Mouse (Mus musculus): Measurements from ENCODE around the gene Rab30. TPM values are rescaled to one million over a fixed set of nuclear protein-coding genes. Genes with fewer than 3 reads are reported as not detected.

The Rab30 gene
- total RNA-seq, 2 experiments from 2014 or later, result 14.8 to 17.7 TPM

- no peak for DNase-seq (ENCODE audit: low spot score)
- intact Hi-C loops (cut with DNase I), result no loop called here
Measured at GRCm38 (mm10) chr7:92782511-92782910, 41.1 kb downstream of the Rab30 start.

GRCm38 (mm10) chr7:92783166-92783806 lies 41.9 kb downstream of the Rab30 start:
- intact Hi-C loops (cut with DNase I), result no loop called here
- DNase-seq (ENCODE audit: low spot score), result no peak

- intact Hi-C loops (cut with DNase I), result no loop called here
- no peak for DNase-seq (ENCODE audit: low spot score)
Measured at GRCm38 (mm10) chr7:92783914-92784313, 42.5 kb downstream of the Rab30 start.

- intact Hi-C loops (cut with DNase I), result no loop called here
- no peak for DNase-seq (ENCODE audit: low spot score)
Measured at GRCm38 (mm10) chr7:92795749-92796148, 54.3 kb downstream of the Rab30 start.

- intact Hi-C loops (cut with DNase I), result no loop called here
- DNase-seq (ENCODE audit: low spot score), result no peak
Measured at GRCm38 (mm10) chr7:92796813-92797212, 55.4 kb downstream of the Rab30 start.

- DNase-seq (ENCODE audit: low spot score), result no peak
- intact Hi-C loops (cut with DNase I), result loop anchor here (5.0 kb wide), 1 partner anchor 33 kb away; no protein-coding TSS in a partner anchor
Measured at GRCm38 (mm10) chr7:92799665-92800595, 58.5 kb downstream of the Rab30 start.

GRCm38 (mm10) chr7:92802158-92802557 lies 60.8 kb downstream of the Rab30 start:
- DNase-seq (ENCODE audit: low spot score), result no peak
- intact Hi-C loops (cut with DNase I), result loop anchor here (5.0 kb wide), 1 partner anchor 35 kb away; no protein-coding TSS in a partner anchor

- intact Hi-C loops (cut with DNase I), result loop anchor here (5.0 kb wide), 1 partner anchor 36 kb away; no protein-coding TSS in a partner anchor
Measured at GRCm38 (mm10) chr7:92803191-92803590, 61.8 kb downstream of the Rab30 start.

GRCm38 (mm10) chr7:92804919-92805668 lies 63.7 kb downstream of the Rab30 start:
- intact Hi-C loops (cut with DNase I), result loop anchor here (5.0 kb wide), 1 partner anchor 38 kb away; no protein-coding TSS in a partner anchor

More at GRCm38 (mm10) chr7:92803191-92803590, 61.8 kb downstream of the Rab30 start:
- DNase-seq (ENCODE audit: low spot score), result no peak

GRCm38 (mm10) chr7:92806512-92807188 lies 65.2 kb downstream of the Rab30 start:
- no peak for DNase-seq (ENCODE audit: low spot score)
- intact Hi-C loops (cut with DNase I), result no loop called here

More at GRCm38 (mm10) chr7:92804919-92805668, 63.7 kb downstream of the Rab30 start:
- no peak for DNase-seq (ENCODE audit: low spot score)

- intact Hi-C loops (cut with DNase I), result no loop called here
- no peak for DNase-seq (ENCODE audit: low spot score)
Measured at GRCm38 (mm10) chr7:92807482-92807881, 66.1 kb downstream of the Rab30 start.

- DNase-seq (ENCODE audit: low spot score), result no peak
- intact Hi-C loops (cut with DNase I), result loop anchor here (5.0 kb wide), 1 partner anchor 49 kb away; no protein-coding TSS in a partner anchor
Measured at GRCm38 (mm10) chr7:92811667-92812279, 70.4 kb downstream of the Rab30 start.

- no peak for DNase-seq (ENCODE audit: low spot score)
- intact Hi-C loops (cut with DNase I), result no loop called here
Measured at GRCm38 (mm10) chr7:92817242-92817641, 75.8 kb downstream of the Rab30 start.

- intact Hi-C loops (cut with DNase I), result no loop called here
- no peak for DNase-seq (ENCODE audit: low spot score)
Measured at GRCm38 (mm10) chr7:92817886-92818285, 76.5 kb downstream of the Rab30 start.

- no peak for DNase-seq (ENCODE audit: low spot score)
- intact Hi-C loops (cut with DNase I), result loop anchor here (10.0 kb wide), 1 partner anchor 255 kb away; the partner anchor contains the start of gene Ccdc90b
Measured at GRCm38 (mm10) chr7:92819656-92820055, 78.3 kb downstream of the Rab30 start.

- intact Hi-C loops (cut with DNase I), result loop anchor here (10.0 kb wide), 1 partner anchor 256 kb away; the partner anchor contains the start of gene Ccdc90b
- DNase-seq (ENCODE audit: low spot score), result no peak
Measured at GRCm38 (mm10) chr7:92820410-92820809, 79.0 kb downstream of the Rab30 start.

GRCm38 (mm10) chr7:92820941-92821465 lies 79.6 kb downstream of the Rab30 start:
- intact Hi-C loops (cut with DNase I), result loop anchor here (10.0 kb wide), 1 partner anchor 256 kb away; the partner anchor contains the start of gene Ccdc90b

GRCm38 (mm10) chr7:92821871-92822270 lies 80.5 kb downstream of the Rab30 start:
- intact Hi-C loops (cut with DNase I), result loop anchor here (10.0 kb wide), 1 partner anchor 257 kb away; the partner anchor contains the start of gene Ccdc90b
- no peak for DNase-seq (ENCODE audit: low spot score)

More at GRCm38 (mm10) chr7:92820941-92821465, 79.6 kb downstream of the Rab30 start:
- DNase-seq (ENCODE audit: low spot score), result no peak

All from heart, postnatal 25 days (tissue).